Mouse (Mus musculus): ENCODE data around the gene Casz1.

Gene Casz1

GRCm38 (mm10) chr4:148909566-148909965, 105.3 kb downstream of the Casz1 start:
- DNase-seq, result no peak

- no peak for DNase-seq
Measured at GRCm38 (mm10) chr4:148912134-148912533, 107.9 kb downstream of the Casz1 start.

DNA sequence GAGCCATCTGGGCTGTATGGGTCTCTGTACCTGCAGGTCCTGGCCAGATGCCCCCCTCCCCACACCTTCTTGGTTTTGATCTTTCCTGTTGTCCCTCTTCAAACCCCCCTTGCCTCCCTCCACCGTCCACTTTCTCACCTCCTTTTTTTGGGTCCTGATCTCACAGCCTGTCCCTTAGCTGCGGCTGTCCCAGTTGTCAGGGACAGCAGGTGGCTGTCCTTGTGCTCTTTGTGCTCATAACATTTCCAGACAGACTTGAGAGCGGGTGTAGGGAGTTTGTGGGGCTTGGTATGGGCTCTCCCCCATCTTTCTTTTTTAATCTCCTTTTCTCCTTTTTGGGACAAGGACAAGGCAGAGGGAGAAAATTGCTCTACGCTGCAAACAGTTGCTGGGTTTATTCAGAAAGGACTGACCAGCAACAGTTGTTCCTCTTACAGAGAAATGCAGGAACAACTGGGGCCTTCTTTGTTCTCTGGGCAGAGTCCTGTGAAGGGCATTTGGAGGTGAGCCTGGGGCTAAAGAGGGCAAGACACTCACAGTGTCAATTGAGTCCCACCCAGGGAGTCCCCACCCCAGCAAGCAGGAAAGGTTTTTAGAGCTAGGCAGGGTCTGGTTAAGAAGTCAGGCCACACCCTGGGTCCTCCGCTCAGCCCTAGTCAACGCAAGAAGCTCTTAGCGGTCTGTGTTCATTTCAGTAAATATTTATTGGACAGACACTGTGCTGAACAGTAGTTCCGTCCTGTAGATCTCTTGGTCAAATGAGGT, 108.8 kb downstream of the Casz1 start:
- no peak for DNase-seq

- no peak for DNase-seq
Measured at GRCm38 (mm10) chr4:148914863-148915622, 110.8 kb downstream of the Casz1 start.

GRCm38 (mm10) chr4:148915849-148916248, 111.6 kb downstream of the Casz1 start:
- no peak for DNase-seq

GRCm38 (mm10) chr4:148918707-148919447, 114.6 kb downstream of the Casz1 start:
- DNase-seq, result no peak

DNA sequence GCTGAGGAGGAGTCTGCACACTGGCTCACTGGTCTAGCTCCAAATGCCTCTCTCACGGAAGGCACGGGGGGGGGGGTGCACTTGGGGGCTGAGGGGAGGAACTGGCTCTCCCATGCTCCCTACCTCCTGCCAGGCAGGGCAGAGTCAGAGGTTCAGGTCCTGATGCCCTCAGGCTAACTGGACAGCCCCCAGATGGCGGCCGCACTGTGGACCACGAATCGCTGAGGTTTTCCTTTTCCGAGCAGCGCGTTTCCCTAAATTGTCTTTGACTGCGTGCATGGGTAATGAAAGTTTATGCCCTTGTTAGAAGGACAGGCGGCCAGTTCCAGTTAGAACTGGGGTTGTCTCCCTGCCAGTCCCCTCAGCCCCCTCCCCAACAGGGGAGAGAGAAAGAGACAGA, 116.4 kb downstream of the Casz1 start:
- no peak for DNase-seq

DNA sequence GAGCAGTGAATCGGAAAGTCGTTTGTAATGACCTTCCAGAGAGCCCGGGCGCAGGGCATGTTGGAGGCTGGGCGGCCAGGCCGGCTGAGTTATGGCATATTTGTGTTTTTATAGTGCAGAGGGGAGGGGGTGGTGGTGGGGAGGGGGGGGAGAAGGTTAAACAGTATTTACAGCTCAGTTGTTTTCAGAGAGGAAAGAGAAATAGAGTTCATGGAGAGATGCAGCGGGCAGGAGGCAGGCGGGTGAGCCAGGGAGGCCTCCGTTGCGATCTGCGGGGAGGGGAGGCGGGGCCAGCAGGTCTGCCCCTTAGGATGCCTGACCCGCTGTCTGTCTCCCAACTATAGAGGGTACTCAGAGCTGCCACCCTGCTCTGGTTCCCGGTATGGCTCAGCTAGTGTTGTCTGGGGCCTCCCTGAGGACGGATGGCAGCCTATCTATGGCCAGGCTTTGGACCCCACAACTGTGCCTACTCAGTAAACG, 118.0 kb downstream of the Casz1 start:
- no peak for DNase-seq

- DNase-seq, result no peak
Measured at GRCm38 (mm10) chr4:148923414-148923813, 119.2 kb downstream of the Casz1 start.

DNA sequence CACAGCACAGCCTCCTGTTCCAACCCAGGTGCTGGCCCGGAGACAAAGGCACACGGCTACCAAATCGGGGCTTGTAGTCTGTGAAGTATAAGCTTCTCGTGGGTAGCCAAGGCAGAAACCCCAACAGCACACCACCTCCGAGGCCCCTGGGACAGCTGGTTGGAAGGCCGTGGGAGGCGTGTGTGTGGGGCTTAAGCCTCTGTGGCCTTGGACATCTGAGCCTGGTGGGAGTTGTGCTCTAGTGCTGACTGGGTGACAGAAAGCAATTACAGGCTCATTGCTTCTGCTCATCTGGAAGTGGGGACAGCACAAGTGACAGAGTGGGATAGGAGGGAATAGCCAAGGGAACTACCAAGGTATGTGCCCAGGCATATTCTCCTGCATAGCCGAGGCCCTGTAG, 119.7 kb downstream of the Casz1 start:
- no peak for DNase-seq

- no peak for DNase-seq
Measured at GRCm38 (mm10) chr4:148925589-148926359, 121.5 kb downstream of the Casz1 start.

- DNase-seq, result no peak
Measured at GRCm38 (mm10) chr4:148926459-148926858, 122.2 kb downstream of the Casz1 start.

- no peak for DNase-seq
Measured at GRCm38 (mm10) chr4:148928316-148928715, 124.1 kb downstream of the Casz1 start.

DNA sequence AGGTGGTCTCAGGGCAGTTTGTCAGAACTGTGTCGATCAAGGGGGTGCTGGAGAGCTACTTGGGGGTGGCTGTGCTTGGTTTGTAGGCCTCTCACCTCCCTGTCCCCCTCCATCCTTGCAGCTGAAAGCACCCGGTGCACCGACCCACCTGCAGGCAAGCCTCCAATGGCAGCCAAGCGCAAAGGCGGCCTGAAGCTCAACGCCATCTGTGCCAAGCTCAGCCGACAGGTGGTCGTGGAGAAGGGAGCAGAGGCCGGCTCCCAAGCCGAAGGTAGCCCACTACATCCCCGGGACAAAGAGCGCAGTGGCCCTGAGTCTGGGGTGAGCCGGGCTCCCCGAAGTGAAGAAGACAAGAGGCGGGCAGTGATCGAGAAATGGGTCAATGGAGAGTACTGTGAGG, 124.6 kb downstream of the Casz1 start:
- no peak for DNase-seq

GRCm38 (mm10) chr4:148930721-148931229, 126.5 kb downstream of the Casz1 start:
- DNase-seq, result no peak

GRCm38 (mm10) chr4:148933109-148933508, 128.9 kb downstream of the Casz1 start:
- DNase-seq, result no peak

- no peak for DNase-seq
Measured at GRCm38 (mm10) chr4:148935211-148935610, 131.0 kb downstream of the Casz1 start.

DNA sequence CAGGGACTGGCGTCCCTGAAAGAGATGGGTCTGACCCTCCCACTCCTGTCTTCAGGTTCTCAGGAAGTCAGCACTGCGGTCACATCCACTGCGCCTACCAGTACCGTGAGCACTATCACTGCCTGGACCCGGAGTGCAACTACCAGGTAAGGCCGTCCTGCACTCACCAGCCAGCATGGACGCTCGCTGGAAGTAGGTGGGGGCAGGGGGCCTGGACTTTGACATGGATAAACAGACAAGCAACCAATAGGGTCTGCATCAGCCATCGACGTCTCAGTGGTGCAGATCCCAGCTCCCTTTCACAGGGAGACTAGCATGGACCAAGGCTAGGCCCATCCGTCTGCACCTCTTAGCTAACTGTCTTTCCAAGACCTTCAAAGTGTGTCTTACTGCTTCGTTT, 131.9 kb downstream of the Casz1 start:
- DNase-seq, result no peak

- DNase-seq, result no peak
Measured at GRCm38 (mm10) chr4:148936727-148937126, 132.5 kb downstream of the Casz1 start.

DNA sequence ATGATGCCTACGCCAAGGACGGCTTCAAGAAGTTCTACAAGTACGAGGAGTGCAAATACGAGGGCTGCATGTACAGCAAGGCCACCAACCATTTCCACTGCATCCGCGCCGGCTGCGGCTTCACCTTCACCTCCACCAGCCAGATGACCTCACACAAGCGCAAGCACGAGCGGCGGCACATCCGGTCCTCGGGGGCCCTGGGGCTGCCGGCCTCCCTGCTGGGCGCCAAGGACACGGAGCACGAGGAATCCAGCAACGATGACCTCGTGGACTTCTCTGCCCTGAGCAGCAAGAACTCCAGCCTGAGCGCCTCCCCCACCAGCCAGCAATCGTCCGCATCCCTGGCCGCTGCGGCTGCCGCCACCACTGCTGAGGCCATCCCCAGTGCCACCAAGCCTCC, 134.3 kb downstream of the Casz1 start:
- no peak for DNase-seq

DNA sequence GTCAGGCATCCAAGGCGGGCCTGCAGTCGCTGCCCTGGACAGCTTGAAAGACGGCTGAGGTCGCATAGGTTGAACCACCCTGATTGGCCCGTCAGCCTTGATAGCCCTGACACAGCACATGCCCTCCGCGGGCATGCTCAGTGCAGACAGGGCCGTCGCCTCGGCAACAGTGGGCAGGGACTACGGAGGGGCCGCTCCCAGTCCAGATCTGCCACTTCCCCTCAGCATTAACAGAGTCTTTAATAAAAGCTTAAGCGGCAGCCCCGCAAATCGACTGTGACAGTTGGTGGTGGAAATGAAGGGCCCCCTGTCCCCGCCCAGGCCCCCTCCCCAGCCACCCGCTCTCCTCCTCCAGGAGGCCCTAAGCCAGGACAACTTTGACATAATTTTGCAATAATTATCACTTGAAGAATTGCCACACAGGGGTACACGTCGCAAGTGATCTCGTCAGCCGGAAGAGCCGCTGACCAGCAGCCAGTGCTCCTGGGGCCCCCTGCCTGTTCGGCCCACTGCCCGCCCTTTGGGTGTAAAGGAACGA, 136.5 kb downstream of the Casz1 start:
- DNase-seq, result no peak

GRCm38 (mm10) chr4:148941321-148941720, 137.1 kb downstream of the Casz1 start:
- no peak for DNase-seq

Data from cerebellum, adult 9-11 months (tissue).